Mouse (Mus musculus) midbrain, embryonic 16.5 days (tissue): ENCODE results near the gene Ncoa6. TPM values are rescaled to one million over a fixed set of nuclear protein-coding genes. Genes with fewer than 3 reads are reported as not detected.

Experiments
- ATAC-seq: fragments of 200-750 bp; cut with Nextera tagmentation; 2 replicates; pipeline ENCODE4 v1.8.0; 2017; ENCODE audit warnings: moderate TSS enrichment
- H3K27ac ChIP-seq: fragments of 300-500 bp; sonication (generic); 2 replicates; pipeline ENCODE4 v1.5.1; 2014; ENCODE audit warnings: mild to moderate bottlenecking, low read length, mixed read lengths
- H3K27me3 ChIP-seq: fragments of 300-500 bp; sonication (generic); 2 replicates; pipeline ENCODE4 v1.6.1; 2014; ENCODE audit warnings: low read depth, low read length, mixed read lengths; ENCODE audit not compliant: control insufficient read depth, insufficient read depth
- H3K36me3 ChIP-seq: fragments of 300-500 bp; sonication (generic); 2 replicates; pipeline ENCODE4 v1.6.1; 2014; ENCODE audit warnings: mild to moderate bottlenecking, low read length, moderate library complexity, mixed read lengths; ENCODE audit not compliant: control insufficient read depth, insufficient read depth
- H3K4me1 ChIP-seq: fragments of 300-500 bp; sonication (generic); 2 replicates; pipeline ENCODE4 v1.6.1; 2014; ENCODE audit warnings: mild to moderate bottlenecking, low read length, mixed read lengths; ENCODE audit not compliant: control insufficient read depth, insufficient read depth
- H3K4me2 ChIP-seq: fragments of 300-500 bp; sonication (generic); 2 replicates; pipeline ENCODE4 v1.6.1; 2014; ENCODE audit warnings: mild to moderate bottlenecking, low read length, mixed read lengths
- H3K4me3 ChIP-seq: fragments of 300-500 bp; sonication (generic); 2 replicates; pipeline ENCODE4 v1.5.1; 2014; ENCODE audit warnings: low read depth, mild to moderate bottlenecking, low read length, moderate library complexity, mixed read lengths
- H3K9ac ChIP-seq: fragments of 300-500 bp; sonication (generic); 2 replicates; pipeline ENCODE4 v1.6.1; 2014; ENCODE audit warnings: low read depth, low read length, mixed read lengths
- H3K9me3 ChIP-seq: fragments of 300-500 bp; sonication (generic); replicated peaks from 2 replicates; pipeline ENCODE4 v1.6.1; 2014; ENCODE audit warnings: mild to moderate bottlenecking, low read length, mixed read lengths; ENCODE audit not compliant: control insufficient read depth, poor library complexity, severe bottlenecking
- WGBS: fragments of 180-500 bp; shearing (Covaris S2); extraction: QIAGEN DNeasy Blood & Tissue Kit; methylation state at CpG from one replicate; pipeline ENCODE4 v1.1.7; 2014; 5-methylcytosine and 5-hydroxymethylcytosine counted together
- microRNA counts: library from miRNA; unstranded; fragments of <30 nt; microRNA quantifications from one replicate; lab custom pipeline; 2016
- microRNA-seq: library from miRNA; unstranded; fragments of <30 nt; microRNA quantifications from one replicate; pipeline ENCODE4, GENCODE M21; 2017
- polyA plus RNA-seq: library from polyadenylated mRNA; unstranded; fragments of >200 nt; fragmentation: Nextera tagmentation; extraction: Ambion mirVana; gene quantifications from 2 replicates; pipeline ENCODE4 v1.2.1, GENCODE M21; 2015

Ncoa6 gene
- polyA plus RNA-seq, 1 experiment from 2014 or later = 22.7 TPM

DNA sequence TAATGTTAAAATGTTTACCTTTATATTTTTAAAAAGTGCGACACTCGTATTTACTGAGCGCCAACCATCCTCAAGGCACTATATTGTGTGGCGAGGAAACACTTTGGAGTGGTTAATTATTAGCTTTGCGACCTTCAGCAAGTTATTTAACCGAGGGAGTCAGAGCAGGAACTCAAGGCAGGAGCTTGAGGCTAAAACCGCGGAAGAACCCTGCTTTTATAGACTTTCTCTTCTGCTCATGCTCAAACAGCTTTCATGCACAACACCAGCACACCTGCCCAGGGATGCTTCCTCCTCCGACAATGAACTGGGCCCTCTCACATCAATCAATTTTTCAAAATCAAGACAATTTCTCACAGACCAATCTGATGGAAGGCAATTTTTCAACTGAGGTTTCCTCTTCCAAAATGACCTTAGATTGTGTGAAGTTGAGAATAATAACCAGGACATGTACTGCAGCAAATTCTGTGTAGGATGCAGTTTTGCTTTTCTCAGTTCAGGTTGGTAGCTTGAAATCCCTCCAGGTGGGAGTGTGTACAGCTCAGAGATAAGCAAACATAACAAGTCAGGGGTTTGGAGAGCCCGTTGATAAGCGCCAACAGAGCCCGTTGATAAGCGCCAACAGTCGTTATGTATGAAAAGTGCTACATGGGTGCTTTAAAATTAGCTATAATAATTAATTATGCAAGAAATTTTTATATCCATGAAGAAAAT is 115.9 kb downstream of the Ncoa6 start:
- Histone ChIP-seq H3K27me3 (no peaks in the 10 kb centered on the region), H3K4me3 (peak overlapping the region; percentile 72), H3K9ac (peak overlapping the region; percentile 46), H3K4me2 (peak overlapping the region; percentile 57), H3K36me3 (no peaks in the 10 kb centered on the region), H3K9me3 (no peaks in the 10 kb centered on the region), H3K27ac (peak overlapping the region; percentile 83), H3K4me1 (peaks cover 10% of the 10 kb centered on the region)
- ATAC-seq = peak; percentile 73
- 31% methylated on average over 14 of the region's 14 CpGs for WGBS

DNA sequence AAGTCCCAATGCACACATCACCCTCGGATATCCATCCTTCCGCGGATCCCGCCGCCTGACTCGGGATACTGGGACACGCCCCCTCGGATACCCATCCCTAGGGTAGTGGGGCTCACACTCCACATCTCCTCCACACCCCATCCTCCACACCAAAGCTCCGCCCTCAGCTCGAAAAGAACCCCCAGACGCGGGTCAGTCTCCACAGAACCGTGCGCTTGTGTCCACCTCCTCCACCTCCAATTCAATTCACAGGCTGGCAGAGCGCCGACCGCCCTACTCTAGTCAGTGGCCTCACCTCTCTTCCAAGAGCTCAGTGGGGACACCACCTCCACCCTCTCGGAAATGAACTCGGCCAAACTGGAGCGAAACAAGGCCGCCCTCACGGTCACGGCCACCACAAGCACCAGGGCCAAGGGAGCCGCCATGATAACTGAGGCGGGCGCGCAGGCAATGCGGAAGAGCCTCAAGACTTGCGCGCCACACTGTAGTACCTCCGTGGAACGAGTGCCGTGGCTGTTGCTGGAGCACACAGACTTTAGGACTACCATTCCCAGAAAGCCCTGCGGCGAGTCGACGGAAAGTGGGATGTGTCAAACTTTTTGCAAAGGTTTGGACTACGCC is 116.6 kb downstream of the Ncoa6 start, which contains the start of gene Pigu:
Pigu (minus strand) TSS at position 460 of the 621 bp plus-strand sequence.
- under 1% methylated on average over 38 of the region's 38 CpGs for WGBS
- Histone ChIP-seq H3K9ac (peak within 1 kb of the TSS; percentile 89), H3K4me2 (peak within 1 kb of the TSS; percentile 84)

DNA sequence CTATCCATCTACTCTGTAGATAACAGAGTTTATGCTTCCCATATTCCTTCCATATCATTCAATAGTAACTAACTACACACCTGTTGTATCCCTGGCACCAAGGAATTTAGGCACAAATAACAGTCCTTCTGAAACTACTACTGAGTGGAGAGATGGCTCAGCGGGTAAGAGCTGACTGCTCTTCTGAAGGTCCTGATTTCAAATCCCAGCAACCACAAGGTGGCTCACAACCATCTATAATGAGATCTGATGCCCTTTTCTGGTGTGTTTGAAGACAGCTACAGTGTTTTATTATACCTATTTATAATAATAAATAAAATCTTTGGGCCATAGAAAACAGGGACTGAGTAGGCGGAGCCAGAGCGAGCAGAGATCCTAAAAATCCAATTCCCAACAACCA is 119.3 kb downstream of the Ncoa6 start:
- Histone ChIP-seq H3K4me3 (no peak overlapping the region), H3K27ac (no peak overlapping the region), H3K36me3 (no peaks in the 10 kb centered on the region), H3K9me3 (no peaks in the 10 kb centered on the region), H3K4me1 (peaks cover 10% of the 10 kb centered on the region), H3K9ac (no peak overlapping the region), H3K27me3 (no peaks in the 10 kb centered on the region), H3K4me2 (no peak overlapping the region)
- 93% methylated on average over 3 of the region's 3 CpGs for WGBS
- ATAC-seq = no peak

More for the DNA sequence above, 116.6 kb downstream of the Ncoa6 start, which contains the start of gene Pigu:
- ATAC-seq = peak; percentile 99
- H3K9me3 ChIP-seq = no peaks in the 10 kb centered on the region
- H3K27me3 ChIP-seq = no peaks in the 10 kb centered on the region
- no peaks in the 10 kb centered on the region for H3K36me3 ChIP-seq
- H3K27ac ChIP-seq = peak within 1 kb of the TSS; percentile 83
- H3K4me3 ChIP-seq = peak within 1 kb of the TSS; percentile 72
- peaks cover 10% of the 10 kb centered on the region for H3K4me1 ChIP-seq

GRCm38 (mm10) chr2:155346670-155347069 is 127.0 kb downstream of the Ncoa6 start:
- no peak for ATAC-seq
- WGBS = 80% methylated on average over 1 of the region's 1 CpGs
- H3K36me3 ChIP-seq = peaks cover 7% of the 10 kb centered on the region
- no peak overlapping the region for H3K4me2 ChIP-seq
- no peaks in the 10 kb centered on the region for H3K27me3 ChIP-seq
- no peaks in the 10 kb centered on the region for H3K4me1 ChIP-seq
- no peak overlapping the region for H3K4me3 ChIP-seq
- H3K27ac ChIP-seq = no peak overlapping the region
- no peak overlapping the region for H3K9ac ChIP-seq
- no peaks in the 10 kb centered on the region for H3K9me3 ChIP-seq

MicroRNA genes within 50 kb of the gene (microRNA counts, 519-probe panel; counts per million panel counts)
- 2,052 counts per million, percentile 52 among the panel's probes with 10 or more counts for microRNA mmu-miR-695 (lab: Ali Mortazavi, UCI)

Small RNAs within 50 kb of the gene (microRNA-seq; reads per million reads assigned to microRNA genes)
- not detected for gene Mir695

Other genes with a start within 250 kb of the Ncoa6 start
- gene Dynlrb1, start 237.4 kb downstream of the Ncoa6 start, polyA plus RNA-seq = 679 and 729 TPM in 2 replicates
- 537 and 612 TPM in 2 replicates for gene Map1lc3a, start 197.6 kb downstream of the Ncoa6 start, polyA plus RNA-seq
- 64.7 and 65.0 TPM in 2 replicates for gene Pigu, start 116.5 kb downstream of the Ncoa6 start, polyA plus RNA-seq
- gene Trp53inp2, start 92.8 kb downstream of the Ncoa6 start, polyA plus RNA-seq = 93.1 and 100 TPM in 2 replicates
- gene Acss2, start 44.1 kb upstream of the Ncoa6 start, polyA plus RNA-seq = 23.9 TPM in 2 replicates
- 78.9 and 83.3 TPM in 2 replicates for gene Ggt7, start 44.3 kb upstream of the Ncoa6 start, polyA plus RNA-seq
- 13.6 and 15.1 TPM in 2 replicates for gene Gss, start 118.9 kb upstream of the Ncoa6 start, polyA plus RNA-seq
- 0.80 and 1.0 TPM in 2 replicates for gene Myh7b, start 137.3 kb upstream of the Ncoa6 start, polyA plus RNA-seq
- gene Trpc4ap, start 218.5 kb upstream of the Ncoa6 start, polyA plus RNA-seq = 152 and 157 TPM in 2 replicates